ENCODE assay signal across 10 mouse cellular contexts in genomic region chr15:85977086-85977485, GRCm38 (mm10). TPM values are rescaled to one million over a fixed set of nuclear protein-coding genes. Genes with fewer than 3 reads are reported as not detected.
DNase-seq lines count a peak whose midpoint lies in the region; ATAC-seq lines count a peak whose summit lies in the region.
"Had no signal": no experiment of that assay in that cellular context is flagged by ENCODE, and none has a peak within 500 bp of the region (broad histone marks: within the 10 kb centered on the region; RNA-seq: fewer than 3 reads in every experiment).

No protein-coding gene starts in this region.

- no peak for ATAC-seq in heart, embryonic 13.5 days (ENCODE audit: extremely low read depth, insufficient number of reproducible peaks, low FRiP score, low TSS enrichment)
- no peak for ATAC-seq in heart, embryonic 12.5 days (ENCODE audit: insufficient number of reproducible peaks, low FRiP score)
- no peak for ATAC-seq in intestine, embryonic 16.5 days

- no peak overlapping the region for H3K9ac ChIP-seq in heart, embryonic 13.5 days
- H3K9ac ChIP-seq in heart, embryonic 12.5 days = no peak overlapping the region
- H3K9ac ChIP-seq in intestine, embryonic 16.5 days (ENCODE audit: low read depth, low read length) = no peak overlapping the region

- 36% methylated on average over 9 of the region's 9 CpGs for WGBS in heart, embryonic 13.5 days
- 43% methylated on average over 9 of the region's 9 CpGs for WGBS in heart, embryonic 12.5 days
- WGBS in intestine, embryonic 16.5 days = 78% methylated on average over 9 of the region's 9 CpGs

- H3K27me3 ChIP-seq in heart, embryonic 13.5 days (replicated peaks) = no peaks in the 10 kb centered on the region; the same call in 1 of the 2 replicates
- no peaks in the 10 kb centered on the region for H3K27me3 ChIP-seq in heart, embryonic 12.5 days (replicated peaks)
- H3K27me3 ChIP-seq in splenic B cell, adult 2 months (ENCODE audit: control insufficient read depth, insufficient read depth, low read length, poor library complexity, severe bottlenecking) = no peaks in the 10 kb centered on the region
- H3K27me3 ChIP-seq in intestine, embryonic 16.5 days (replicated peaks; ENCODE audit: control insufficient read depth, insufficient read depth, low read length) = 0 out of 2 replicates have a peak, but pooled peaks cover 2% of the 10 kb centered on the region

- peak; percentile 18 for DNase-seq in thymus, postnatal 0 days (ENCODE audit: low spot score)
- DNase-seq in thymus, postnatal 14 days = no peak
- peak; percentile 68 for DNase-seq in kidney, postnatal 14 days
- DNase-seq in splenic B cell, adult 2 months (ENCODE audit: low read depth, low spot score) = peak; percentile 37
- DNase-seq in MN1 (ENCODE audit: low spot score) = no peak

- H3K4me1 ChIP-seq in heart, embryonic 13.5 days = peaks cover 47% of the 10 kb centered on the region
- H3K4me1 ChIP-seq in heart, embryonic 12.5 days (replicated peaks) = peaks cover 39% of the 10 kb centered on the region
- peaks cover 7% of the 10 kb centered on the region; the same call in 1 of the 2 replicates for H3K4me1 ChIP-seq in intestine, embryonic 16.5 days (ENCODE audit: control insufficient read depth, insufficient read depth, low read length)

- H3K36me3 ChIP-seq in heart, embryonic 13.5 days = no peaks in the 10 kb centered on the region
- H3K36me3 ChIP-seq in heart, embryonic 12.5 days = no peaks in the 10 kb centered on the region
- no peaks in the 10 kb centered on the region for H3K36me3 ChIP-seq in splenic B cell, adult 2 months (ENCODE audit: control insufficient read depth, insufficient read depth, low read length, poor library complexity, severe bottlenecking)
- no peaks in the 10 kb centered on the region for H3K36me3 ChIP-seq in intestine, embryonic 16.5 days (ENCODE audit: control insufficient read depth, insufficient read depth, low read length)

- H3K9me3 ChIP-seq in heart, embryonic 13.5 days = no peaks in the 10 kb centered on the region
- H3K9me3 ChIP-seq in heart, embryonic 12.5 days (replicated peaks) = no peaks in the 10 kb centered on the region
- H3K9me3 ChIP-seq in intestine, embryonic 16.5 days (ENCODE audit: control insufficient read depth, low read length) = no peaks in the 10 kb centered on the region
- H3K9me3 ChIP-seq: G1E had no signal

- H3K27ac ChIP-seq in heart, embryonic 13.5 days (replicated peaks) = peak overlapping the region; percentile 5; the same call in 1 of the 2 replicates
- no peak overlapping the region for H3K27ac ChIP-seq in heart, embryonic 12.5 days (ENCODE audit: poor library complexity, severe bottlenecking)
- no peak overlapping the region for H3K27ac ChIP-seq in intestine, embryonic 16.5 days (ENCODE audit: low read length)

- no peak overlapping the region for H3K4me3 ChIP-seq in heart, embryonic 13.5 days
- no peak overlapping the region for H3K4me3 ChIP-seq in heart, embryonic 12.5 days
- H3K4me3 ChIP-seq in intestine, embryonic 16.5 days (ENCODE audit: low read length) = no peak overlapping the region
- H3K4me3 ChIP-seq: erythroblast, embryonic 14.5 days had no signal

- no peak overlapping the region for H3K4me2 ChIP-seq in heart, embryonic 13.5 days
- no peak overlapping the region for H3K4me2 ChIP-seq in heart, embryonic 12.5 days
- no peak overlapping the region for H3K4me2 ChIP-seq in intestine, embryonic 16.5 days (ENCODE audit: low read depth, low read length)

RNA-seq across cellular contexts. Expression of gene Celsr1, which starts 56.5 kb away (rescaled TPM):
- polyA plus RNA-seq in heart, embryonic 13.5 days (2015; fragmentation: Nextera tagmentation; extraction: Ambion mirVana) = 1.3 and 1.4 TPM in 2 replicates
- polyA plus RNA-seq in heart, embryonic 12.5 days (2016; fragmentation: Nextera tagmentation; extraction: Ambion mirVana) = 2.0 and 2.3 TPM in 2 replicates
- 2.9 and 3.6 TPM in 2 replicates for polyA plus RNA-seq in thymus, postnatal 0 days (2015; fragmentation: Nextera tagmentation; extraction: Ambion mirVana)
- 0.51 and 0.70 TPM in 2 replicates for polyA plus RNA-seq in intestine, embryonic 16.5 days (2015; fragmentation: Nextera tagmentation; extraction: Ambion mirVana)

Comparison
In these comparisons a context has a peak if more than half of its experiments do, and no peak if none do; other contexts are left out.
1. DNase-seq: peak in thymus, postnatal 0 days (single experiment), kidney, postnatal 14 days (single experiment) and splenic B cell, adult 2 months (single experiment); none in thymus, postnatal 14 days (single experiment) and MN1 (single experiment).